8 mouse cellular contexts compared by ENCODE assay signal in genomic region chr4:133931349-133931748, GRCm38 (mm10). TPM values are rescaled to one million over a fixed set of nuclear protein-coding genes. Genes with fewer than 3 reads are reported as not detected.
DNase-seq lines count a peak whose midpoint lies in the region; ATAC-seq and TF ChIP-seq lines count a peak whose summit lies in the region.

No protein-coding gene starts in this region.

- no peaks in the 10 kb centered on the region for H3K27me3 ChIP-seq in embryonic facial prominence, embryonic 10.5 days (replicated peaks; ENCODE audit: low read depth, poor library complexity, severe bottlenecking)

- ATAC-seq in frontal cortex, adult (ENCODE audit: low TSS enrichment) = no peak

- H3K9me3 ChIP-seq in embryonic facial prominence, embryonic 10.5 days = no peaks in the 10 kb centered on the region

- H3K4me3 ChIP-seq in lung, adult 2 months (replicated peaks; ENCODE audit: extremely low read depth, low read depth, low read length) = no peak overlapping the region
- no peak overlapping the region for H3K4me3 ChIP-seq in embryonic facial prominence, embryonic 10.5 days

- peak overlapping the region; percentile 15; the same call in 1 of the 2 replicates for H3K27ac ChIP-seq in embryonic facial prominence, embryonic 10.5 days (replicated peaks)

- H3K4me1 ChIP-seq in lung, adult 2 months (ENCODE audit: control insufficient read depth, insufficient read depth, low read length) = no peaks in the 10 kb centered on the region; the same call in 1 of the 2 replicates
- peaks cover 19% of the 10 kb centered on the region for H3K4me1 ChIP-seq in embryonic facial prominence, embryonic 10.5 days

- no peaks in the 10 kb centered on the region for H3K36me3 ChIP-seq in embryonic facial prominence, embryonic 10.5 days (replicated peaks)

- no peak for TF ChIP-seq POLR2A in lung, adult 2 months (IDR thresholded peaks at IDR 0.05; ENCODE audit: borderline replicate concordance, extremely low read depth, low read depth, low read length)

- no peak; the same call in 1 of the 2 replicates for TF ChIP-seq CTCF in lung, adult 2 months (IDR thresholded peaks at IDR 0.05; ENCODE audit: insufficient read depth, low read length)

- 17% methylated on average over 10 of the region's 10 CpGs for WGBS in lung, adult 2 months
- WGBS in embryonic facial prominence, embryonic 10.5 days = 15% methylated on average over 10 of the region's 10 CpGs

- DNase-seq in cerebellum, postnatal 25 days = peak; percentile 15 to 34
- DNase-seq in cerebellum, postnatal 4 days (ENCODE audit: low spot score in 2 of 2) = no peak
- peak; percentile 17 for DNase-seq in lung, postnatal 14 days
- DNase-seq in lung, adult 2 months = no peak
- DNase-seq in embryonic facial prominence, embryonic 10.5 days (ENCODE audit: low spot score) = peak; percentile 38
- DNase-seq in naive thymus-derived CD4-positive, alpha-beta T cell, adult 2 months (ENCODE audit: low read depth) = peak; percentile 56
- DNase-seq in ovary, postnatal 36 days (ENCODE audit: low spot score) = no peak

RNA-seq across cellular contexts. Expression of gene Hmgn2, which starts 37.1 kb away (rescaled TPM):
- 14.6 and 28.9 TPM in 2 replicates for polyA plus RNA-seq in lung, adult 2 months (2012; rRNA removed)
- 2,976 and 3,167 TPM in 2 replicates for polyA plus RNA-seq in embryonic facial prominence, embryonic 10.5 days (2016; fragmentation: Nextera tagmentation; extraction: Ambion mirVana)

RNA-seq across cellular contexts. Expression of gene Rps6ka1, which starts 43.8 kb away (rescaled TPM):
- polyA plus RNA-seq in lung, adult 2 months (2012; rRNA removed) = 57.2 and 65.6 TPM in 2 replicates
- 46.6 and 47.6 TPM in 2 replicates for polyA plus RNA-seq in embryonic facial prominence, embryonic 10.5 days (2016; fragmentation: Nextera tagmentation; extraction: Ambion mirVana)

Comparison
In these comparisons a context has a peak if more than half of its experiments do, and no peak if none do; other contexts are left out.
1. DNase-seq: peak in cerebellum, postnatal 25 days (2 of 2), lung, postnatal 14 days (single experiment), embryonic facial prominence, embryonic 10.5 days (single experiment) and naive thymus-derived CD4-positive, alpha-beta T cell, adult 2 months (single experiment); none in cerebellum, postnatal 4 days (0 of 2), lung, adult 2 months (single experiment) and ovary, postnatal 36 days (single experiment).
2. RNA of gene Hmgn2, which starts 37.1 kb away (polyA plus RNA-seq): 2,976 to 3,167 TPM in embryonic facial prominence, embryonic 10.5 days; 14.6 to 28.9 TPM in lung, adult 2 months; every median in the first group is over 10 times any median in the second.